ENCODE assay signal across 8 mouse cellular contexts in genomic region chr6:48085521-48086404, GRCm38 (mm10). TPM values are rescaled to one million over a fixed set of nuclear protein-coding genes. Genes with fewer than 3 reads are reported as not detected.
DNase-seq lines count a peak whose midpoint lies in the region; ATAC-seq and TF ChIP-seq lines count a peak whose summit lies in the region.

No protein-coding gene starts in this region.

- peak overlapping the region; percentile 81 for H3K4me3 ChIP-seq in G1E (ENCODE audit: low read depth, low read length)
- H3K4me3 ChIP-seq in cerebellum, adult 2 months (replicated peaks; ENCODE audit: insufficient read depth, low read depth, low read length): peak overlapping the region; percentile 65
- H3K4me3 ChIP-seq in forebrain, embryonic 16.5 days (replicated peaks; ENCODE audit: low read length): peak overlapping the region; percentile 81
- H3K4me3 ChIP-seq in lung, postnatal 0 days (ENCODE audit: low read depth, low read length): peak overlapping the region; percentile 89

- no peaks in the 10 kb centered on the region for H3K9me3 ChIP-seq in G1E (replicated peaks)
- H3K9me3 ChIP-seq in forebrain, embryonic 16.5 days (ENCODE audit: control insufficient read depth, low read length): no peaks in the 10 kb centered on the region
- no peaks in the 10 kb centered on the region for H3K9me3 ChIP-seq in lung, postnatal 0 days (ENCODE audit: low read length)

- no peak for TF ChIP-seq POLR2A in cerebellum, adult 2 months (IDR thresholded peaks at IDR 0.05; ENCODE audit: borderline replicate concordance, insufficient read depth, low read length)

- TF ChIP-seq CTCF in G1E (IDR thresholded peaks at IDR 0.05; ENCODE audit: low read depth, low read length): no peak
- peak; percentile 21; the same call in 1 of the 2 replicates for TF ChIP-seq CTCF in cerebellum, adult 2 months (IDR thresholded peaks at IDR 0.05; ENCODE audit: borderline replicate concordance, insufficient read depth, low read depth, low read length)
- peak; percentile 51 for TF ChIP-seq CTCF in lung, postnatal 0 days (IDR thresholded peaks at IDR 0.05)

- ATAC-seq in G1E (ENCODE audit: extremely low read depth, insufficient number of reproducible peaks, low FRiP score, poor library complexity, severe bottlenecking): no peak
- peak; percentile 85 for ATAC-seq in forebrain, embryonic 16.5 days
- peak; percentile 89 for ATAC-seq in lung, postnatal 0 days

- 1% methylated on average over 72 of the region's 72 CpGs for WGBS in cerebellum, adult 2 months
- WGBS in forebrain, embryonic 16.5 days: 2% methylated on average over 62 of the region's 72 CpGs
- WGBS in lung, postnatal 0 days: 3% methylated on average over 52 of the region's 72 CpGs

- TF ChIP-seq EP300 in lung, postnatal 0 days (IDR thresholded peaks at IDR 0.05): no peak

- peak overlapping the region; percentile 74 for H3K9ac ChIP-seq in forebrain, embryonic 16.5 days (replicated peaks; ENCODE audit: low read depth, low read length)
- H3K9ac ChIP-seq in lung, postnatal 0 days (replicated peaks; ENCODE audit: low read depth): peak overlapping the region; percentile 89

- intact Hi-C loops in heart, postnatal 36 days (cut with DNase I): loop anchor here (1.0 to 10.0 kb wide), 4 partner anchors 37 to 207 kb away; partner anchors contain the start of genes Zfp212 and Zfp777

- H3K27ac ChIP-seq in cerebellum, adult 2 months (ENCODE audit: insufficient read depth, low read length): peak overlapping the region; percentile 66
- H3K27ac ChIP-seq in forebrain, embryonic 16.5 days (ENCODE audit: low read length): peak overlapping the region; percentile 85
- H3K27ac ChIP-seq in lung, postnatal 0 days (ENCODE audit: low read length): peak overlapping the region; percentile 95

- H3K36me3 ChIP-seq in G1E (replicated peaks): peaks cover 46% of the 10 kb centered on the region
- peaks cover 22% of the 10 kb centered on the region for H3K36me3 ChIP-seq in forebrain, embryonic 16.5 days (ENCODE audit: control insufficient read depth, insufficient read depth)
- H3K36me3 ChIP-seq in lung, postnatal 0 days (ENCODE audit: insufficient read depth, low read length): peaks cover 23% of the 10 kb centered on the region; the same call in 1 of the 2 replicates

- H3K4me1 ChIP-seq in G1E (ENCODE audit: insufficient read depth, low read depth, low read length): peaks cover 44% of the 10 kb centered on the region
- peaks cover 13% of the 10 kb centered on the region for H3K4me1 ChIP-seq in cerebellum, adult 2 months (ENCODE audit: control insufficient read depth, insufficient read depth, low read length)
- H3K4me1 ChIP-seq in forebrain, embryonic 16.5 days (replicated peaks; ENCODE audit: control insufficient read depth, insufficient read depth, low read length): peaks cover 10% of the 10 kb centered on the region
- H3K4me1 ChIP-seq in lung, postnatal 0 days (ENCODE audit: insufficient read depth, low read depth, low read length): peaks cover 5% of the 10 kb centered on the region; the same call in 1 of the 2 replicates

- DNase-seq in G1E (ENCODE audit: low spot score): peak; percentile 72
- peak; percentile 81 to 84 for DNase-seq in cerebellum, adult 2 months
- DNase-seq in heart, postnatal 36 days: peak; percentile 61 to 76
- DNase-seq in layer of hippocampus, adult 8-10 months (ENCODE audit: low spot score in 2 of 2): peak; percentile 19 to 30
- DNase-seq in lung, postnatal 0 days (ENCODE audit: low spot score): peak; percentile 88
- DNase-seq in ovary, adult 18-20 months (ENCODE audit: low spot score): peak; percentile 39
- DNase-seq in thymus, adult 18-20 months: peak; percentile 61 to 69

- no peaks in the 10 kb centered on the region for H3K27me3 ChIP-seq in G1E (ENCODE audit: insufficient read depth, low read length)
- no peaks in the 10 kb centered on the region for H3K27me3 ChIP-seq in cerebellum, adult 2 months (ENCODE audit: control insufficient read depth, insufficient read depth, low read length)
- no peaks in the 10 kb centered on the region for H3K27me3 ChIP-seq in forebrain, embryonic 16.5 days (replicated peaks; ENCODE audit: control insufficient read depth, insufficient read depth, low read length)
- H3K27me3 ChIP-seq in lung, postnatal 0 days (replicated peaks; ENCODE audit: insufficient read depth, low read length): no peaks in the 10 kb centered on the region

- peak overlapping the region; percentile 57 for H3K4me2 ChIP-seq in forebrain, embryonic 16.5 days (ENCODE audit: low read length)
- H3K4me2 ChIP-seq in lung, postnatal 0 days (replicated peaks; ENCODE audit: low read depth, low read length): peak overlapping the region; percentile 71

RNA-seq across cellular contexts. Expression of gene Zfp746, which starts 0.6 kb away (rescaled TPM):
- total RNA-seq in G1E (2014; fragmentation: Nextera tagmentation): 34.2 and 36.3 TPM in 2 replicates
- 14.8 and 16.9 TPM in 2 replicates for total RNA-seq in G1E (2017)
- 13.2 and 16.2 TPM in 2 replicates for polyA plus RNA-seq in G1E (2012)
- 32.2 and 33.3 TPM in 2 replicates for polyA plus RNA-seq in cerebellum, adult 2 months (2012; rRNA removed)
- polyA plus RNA-seq in forebrain, embryonic 16.5 days (2015; fragmentation: Nextera tagmentation; extraction: Ambion mirVana): 20.0 and 21.7 TPM in 2 replicates
- 10 to 100 TPM; 10.1 to 12.2 TPM for total RNA-seq in heart, postnatal 36 days (2021)
- total RNA-seq in layer of hippocampus, adult 8-10 months (2022): 10 to 100 TPM; 33.9 to 40.6 (median 35.1) TPM
- polyA plus RNA-seq in lung, postnatal 0 days (2015; fragmentation: Nextera tagmentation; extraction: Ambion mirVana): 13.5 and 14.4 TPM in 2 replicates

RNA-seq across cellular contexts. Expression of gene Zfp777, which starts 37.1 kb away (rescaled TPM):
- total RNA-seq in G1E (2014; fragmentation: Nextera tagmentation) (27.4 and 28.0 TPM in 2 replicates), G1E (2017) (22.1 and 25.4 TPM in 2 replicates)
- 69.6 and 86.8 TPM in 2 replicates for polyA plus RNA-seq in G1E (2012)
- 27.6 and 35.2 TPM in 2 replicates for polyA plus RNA-seq in cerebellum, adult 2 months (2012; rRNA removed)
- polyA plus RNA-seq in forebrain, embryonic 16.5 days (2015; fragmentation: Nextera tagmentation; extraction: Ambion mirVana): 10.1 and 10.3 TPM in 2 replicates
- 10 to 100 TPM; 12.0 to 16.4 TPM for total RNA-seq in heart, postnatal 36 days (2021)
- 10 to 100 TPM; 32.7 to 40.3 (median 37.8) TPM for total RNA-seq in layer of hippocampus, adult 8-10 months (2022)
- 4.7 TPM in 2 replicates for polyA plus RNA-seq in lung, postnatal 0 days (2015; fragmentation: Nextera tagmentation; extraction: Ambion mirVana)

Comparison
In these comparisons a context has a peak if more than half of its experiments do, and no peak if none do; other contexts are left out.
1. DNase-seq: peak in every context shown above with its lines; median percentile 88 in lung, postnatal 0 days; 82 in cerebellum, adult 2 months; 72 in G1E; 68 in heart, postnatal 36 days; 65 in thymus, adult 18-20 months; 39 in ovary, adult 18-20 months; 24 in layer of hippocampus, adult 8-10 months.